Mouse (Mus musculus): ENCODE measurements at regions not wholly inside any gene's neighbourhood (a gene's known extent, or its start where the extent isn't known, plus 50 kb on each side); places are given as distances from the start of the nearest gene placed in this dataset.
A peak's percentile ranks its signal among the peaks of the same experiment; 100 is the strongest.
"Not testable (repeated sequence)": the region's sequence is repeated elsewhere in the genome, so short reads cannot be mapped to it uniquely, and the experiment has no call there.

DNA sequence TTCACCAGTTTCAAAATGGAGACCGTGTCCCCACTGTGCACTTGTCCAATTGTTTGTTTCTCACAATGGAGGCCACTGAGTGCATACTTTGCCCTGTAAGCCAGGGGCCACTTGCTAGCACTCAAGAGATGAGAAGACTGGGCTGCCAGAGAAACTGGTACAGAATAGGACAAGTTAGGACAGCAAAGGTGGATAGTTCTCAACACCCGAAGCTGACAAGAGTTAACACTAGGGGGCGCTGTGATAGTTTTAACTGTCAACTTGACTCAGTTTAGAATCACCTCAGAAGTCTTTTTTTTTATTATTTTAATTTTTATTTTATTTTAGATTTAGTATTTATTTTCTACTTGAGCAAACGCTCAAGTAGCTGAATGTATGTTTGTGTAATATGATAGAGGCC, 188.2 kb upstream of the Asap2 start:
- H3K27ac ChIP-seq; H3K36me3 ChIP-seq (replicated peaks; ENCODE audit: control insufficient read depth, insufficient read depth, low read depth); H3K4me1 ChIP-seq (replicated peaks; ENCODE audit: control insufficient read depth in 2 of 2, insufficient read depth in 2 of 2, low read length in 1 of 2); H3K4me3 ChIP-seq (ENCODE audit: insufficient read depth in 1 of 2, low read depth in 2 of 2, low read length in 2 of 2); H3K9ac ChIP-seq (replicated peaks); H3K27me3 ChIP-seq (ENCODE audit: control insufficient read depth, insufficient read depth, low read length); H3K4me2 ChIP-seq (ENCODE audit: low read depth); H3K9me3 ChIP-seq (ENCODE audit: control insufficient read depth, low read length); DNase-seq (ENCODE audit: low read depth in 3 of 3, low spot score in 3 of 3); ATAC-seq (ENCODE audit: insufficient read depth): not testable (repeated sequence)
- 46% methylated on average over 4 of the region's 4 CpGs for WGBS (ENCODE audit: insufficient replicate concordance)

- DNase-seq (ENCODE audit: low read depth in 3 of 3, low spot score in 3 of 3); H3K27ac ChIP-seq; ATAC-seq (ENCODE audit: insufficient read depth); H3K4me2 ChIP-seq (ENCODE audit: low read depth); H3K4me3 ChIP-seq (ENCODE audit: insufficient read depth in 1 of 2, low read depth in 2 of 2, low read length in 2 of 2); H3K27me3 ChIP-seq (ENCODE audit: control insufficient read depth, insufficient read depth, low read length); H3K36me3 ChIP-seq (replicated peaks; ENCODE audit: control insufficient read depth, insufficient read depth, low read depth); H3K4me1 ChIP-seq (replicated peaks; ENCODE audit: control insufficient read depth in 2 of 2, insufficient read depth in 2 of 2, low read length in 1 of 2); H3K9ac ChIP-seq (replicated peaks); H3K9me3 ChIP-seq (ENCODE audit: control insufficient read depth, low read length): not testable (repeated sequence)
- WGBS (ENCODE audit: insufficient replicate concordance) = 84% methylated on average over 4 of the region's 5 CpGs
Measured at GRCm38 (mm10) chr12:20805466-20805865, 184.8 kb upstream of the Asap2 start.

DNA sequence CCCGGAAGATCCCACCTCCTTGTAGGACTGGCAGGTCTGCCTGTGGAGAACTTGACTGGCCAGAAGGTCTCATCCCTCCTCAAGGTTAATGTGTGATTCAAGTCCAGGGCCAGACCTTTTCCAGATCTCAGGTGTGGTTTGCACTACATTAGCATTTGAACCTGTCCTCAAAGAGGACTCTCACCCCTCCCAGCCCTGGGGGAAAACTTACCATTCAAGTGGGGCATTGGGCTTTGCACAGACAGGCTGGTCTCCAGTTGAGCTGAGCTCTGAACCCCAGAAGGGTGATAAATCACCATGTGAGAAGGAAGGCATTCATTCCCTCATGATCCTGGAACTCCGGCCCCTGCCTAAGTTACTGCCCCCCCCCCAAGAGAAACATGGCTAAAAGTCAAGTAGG, 183.6 kb upstream of the Asap2 start:
- no peak for DNase-seq (ENCODE audit: low read depth in 3 of 3, low spot score in 3 of 3)
- Histone ChIP-seq H3K9me3 (ENCODE audit: control insufficient read depth, low read length) (no peaks in the 10 kb centered on the region), H3K4me2 (ENCODE audit: low read depth) (no peak overlapping the region), H3K9ac (replicated peaks) (no peak overlapping the region), H3K27ac (no peak overlapping the region), H3K4me1 (replicated peaks; ENCODE audit: control insufficient read depth in 2 of 2, insufficient read depth in 2 of 2, low read length in 1 of 2) (no peaks in the 10 kb centered on the region), H3K36me3 (replicated peaks; ENCODE audit: control insufficient read depth, insufficient read depth, low read depth) (no peaks in the 10 kb centered on the region), H3K4me3 (ENCODE audit: insufficient read depth in 1 of 2, low read depth in 2 of 2, low read length in 2 of 2) (no peak overlapping the region), H3K27me3 (ENCODE audit: control insufficient read depth, insufficient read depth, low read length) (no peaks in the 10 kb centered on the region)
- ATAC-seq (ENCODE audit: insufficient read depth) = no peak
- TF ChIP-seq CTCF (IDR thresholded peaks at IDR 0.05; ENCODE audit: low read depth) (no peak), EP300 (IDR thresholded peaks at IDR 0.05; ENCODE audit: low read depth) (no peak)
- WGBS (ENCODE audit: insufficient replicate concordance) = 83% methylated on average over 2 of the region's 2 CpGs

GRCm38 (mm10) chr12:20813836-20814235, 176.4 kb upstream of the Asap2 start:
- WGBS (ENCODE audit: insufficient replicate concordance) = 53% methylated on average over 6 of the region's 6 CpGs
- ATAC-seq (ENCODE audit: insufficient read depth) = not testable (repeated sequence)

GRCm38 (mm10) chr12:20815121-20815520, 175.1 kb upstream of the Asap2 start:
- H3K9ac ChIP-seq (replicated peaks) = peak overlapping the region; percentile 34; the same call in 1 of the 2 replicates
- DNase-seq (ENCODE audit: low read depth in 3 of 3, low spot score in 3 of 3); H3K27me3 ChIP-seq (ENCODE audit: control insufficient read depth, insufficient read depth, low read length); H3K4me1 ChIP-seq (replicated peaks; ENCODE audit: control insufficient read depth in 2 of 2, insufficient read depth in 2 of 2, low read length in 1 of 2); H3K36me3 ChIP-seq (replicated peaks; ENCODE audit: control insufficient read depth, insufficient read depth, low read depth); H3K9me3 ChIP-seq (ENCODE audit: control insufficient read depth, low read length); H3K27ac ChIP-seq: not testable (repeated sequence)
- WGBS (ENCODE audit: insufficient replicate concordance) = 9% methylated on average over 40 of the region's 40 CpGs
- ATAC-seq (ENCODE audit: insufficient read depth) = peak; percentile 48
- H3K4me3 ChIP-seq (ENCODE audit: insufficient read depth in 1 of 2, low read depth in 2 of 2, low read length in 2 of 2) = peak overlapping the region; percentile 45 to 59
- H3K4me2 ChIP-seq (ENCODE audit: low read depth) = peak overlapping the region; percentile 56

More at GRCm38 (mm10) chr12:20813836-20814235, 176.4 kb upstream of the Asap2 start:
- H3K4me3 ChIP-seq (ENCODE audit: insufficient read depth in 1 of 2, low read depth in 2 of 2, low read length in 2 of 2); H3K4me2 ChIP-seq (ENCODE audit: low read depth); H3K27ac ChIP-seq; H3K9me3 ChIP-seq (ENCODE audit: control insufficient read depth, low read length); DNase-seq (ENCODE audit: low read depth in 3 of 3, low spot score in 3 of 3); H3K27me3 ChIP-seq (ENCODE audit: control insufficient read depth, insufficient read depth, low read length); H3K4me1 ChIP-seq (replicated peaks; ENCODE audit: control insufficient read depth in 2 of 2, insufficient read depth in 2 of 2, low read length in 1 of 2); H3K36me3 ChIP-seq (replicated peaks; ENCODE audit: control insufficient read depth, insufficient read depth, low read depth); H3K9ac ChIP-seq (replicated peaks): not testable (repeated sequence)

DNA sequence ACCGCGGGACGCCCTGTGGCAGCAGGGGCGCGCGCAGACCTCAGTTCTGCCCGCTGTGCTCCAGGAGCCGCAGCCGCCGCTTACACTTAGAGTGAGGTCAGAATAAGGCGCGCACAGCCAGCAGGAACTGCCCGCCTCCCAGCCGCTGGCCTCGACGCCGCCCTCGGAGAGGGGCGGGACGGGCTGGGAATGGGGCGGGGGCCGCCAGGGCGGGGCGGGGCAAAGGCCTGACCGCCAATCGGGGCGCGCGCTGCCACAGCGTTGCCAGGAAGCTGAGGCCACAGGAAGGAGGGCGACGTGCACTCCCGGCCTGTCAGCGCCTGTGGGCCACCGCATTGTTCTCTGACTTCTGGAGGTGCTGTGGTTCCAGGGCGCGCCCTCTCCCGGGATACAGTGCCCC, 174.7 kb upstream of the Asap2 start:
- TF ChIP-seq EP300 (IDR thresholded peaks at IDR 0.05; ENCODE audit: low read depth) = no peak
- TF ChIP-seq CTCF (IDR thresholded peaks at IDR 0.05; ENCODE audit: low read depth) = no peak
- peak overlapping the region; percentile 34; the same call in 1 of the 2 replicates for H3K9ac ChIP-seq (replicated peaks)
- H3K9me3 ChIP-seq (ENCODE audit: control insufficient read depth, low read length) = no peaks in the 10 kb centered on the region
- H3K4me3 ChIP-seq (ENCODE audit: insufficient read depth in 1 of 2, low read depth in 2 of 2, low read length in 2 of 2) = peak overlapping the region; percentile 45 to 59
- peak overlapping the region; percentile 56 for H3K4me2 ChIP-seq (ENCODE audit: low read depth)
- no peak overlapping the region for H3K27ac ChIP-seq
- DNase-seq (ENCODE audit: low read depth in 3 of 3, low spot score in 3 of 3) = peak in 2 of 3 experiments; percentile 1 to 41
- 9% methylated on average over 35 of the region's 38 CpGs for WGBS (ENCODE audit: insufficient replicate concordance)
- peak; percentile 99 for ATAC-seq (ENCODE audit: insufficient read depth)
- H3K27me3 ChIP-seq (ENCODE audit: control insufficient read depth, insufficient read depth, low read length) = no peaks in the 10 kb centered on the region
- H3K36me3 ChIP-seq (replicated peaks; ENCODE audit: control insufficient read depth, insufficient read depth, low read depth) = no peaks in the 10 kb centered on the region
- 0 out of 4 replicates have a peak, but pooled peaks cover 0 to 2% of the 10 kb centered on the region in 2 experiments for H3K4me1 ChIP-seq (replicated peaks; ENCODE audit: control insufficient read depth in 2 of 2, insufficient read depth in 2 of 2, low read length in 1 of 2)

DNA sequence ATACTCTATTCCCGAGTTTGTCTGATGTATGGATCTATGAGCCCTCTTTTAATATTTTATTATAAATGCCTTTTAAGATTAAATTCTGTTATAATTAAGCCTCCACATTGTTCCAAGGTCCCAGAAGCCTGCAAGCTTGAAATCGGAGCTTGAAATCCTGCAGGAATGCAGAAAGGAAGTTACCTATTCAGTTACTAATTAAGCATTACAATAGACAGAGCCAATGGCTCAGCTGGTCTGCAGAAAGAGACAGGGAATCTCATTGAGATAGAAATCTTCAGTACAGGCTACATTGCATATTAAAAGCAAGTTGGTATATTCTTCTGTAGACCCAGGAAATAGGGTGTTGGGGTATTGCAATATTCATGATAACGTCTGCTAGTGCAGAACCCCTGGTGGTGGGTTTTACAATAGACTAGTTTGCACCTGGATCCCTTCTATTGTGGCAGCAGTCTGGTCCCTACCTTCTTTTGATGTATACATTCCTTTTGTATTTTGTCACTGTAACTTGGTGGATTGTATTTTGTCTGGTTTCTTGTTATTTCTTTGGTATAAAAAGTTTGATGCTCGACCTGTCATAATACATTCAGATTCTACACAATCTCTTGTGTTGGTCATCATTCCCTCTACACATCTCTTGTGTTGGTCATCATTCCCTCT, 146.5 kb upstream of the Asap2 start:
- not testable (repeated sequence) for ATAC-seq (ENCODE audit: insufficient read depth); H3K4me3 ChIP-seq (ENCODE audit: insufficient read depth in 1 of 2, low read depth in 2 of 2, low read length in 2 of 2); DNase-seq (ENCODE audit: low read depth in 3 of 3, low spot score in 3 of 3); H3K9ac ChIP-seq (replicated peaks); H3K27me3 ChIP-seq (ENCODE audit: control insufficient read depth, insufficient read depth, low read length); H3K36me3 ChIP-seq (replicated peaks; ENCODE audit: control insufficient read depth, insufficient read depth, low read depth); H3K27ac ChIP-seq; H3K4me2 ChIP-seq (ENCODE audit: low read depth); H3K9me3 ChIP-seq (ENCODE audit: control insufficient read depth, low read length); H3K4me1 ChIP-seq (replicated peaks; ENCODE audit: control insufficient read depth in 2 of 2, insufficient read depth in 2 of 2, low read length in 1 of 2)
- WGBS (ENCODE audit: insufficient replicate concordance) = 42% methylated on average over 4 of the region's 4 CpGs
